Mouse (Mus musculus): Measurements from ENCODE around the gene 1810065E05Rik. TPM values are rescaled to one million over a fixed set of nuclear protein-coding genes. Genes with fewer than 3 reads are reported as not detected.

The 1810065E05Rik gene
- total and polyA plus RNA-seq, 3 experiments, result not detected

- no peaks in the 10 kb centered on the region for H3K36me3 ChIP-seq (replicated peaks in 1 of 2; ENCODE audit: control insufficient read depth in 1 of 2, insufficient read depth in 1 of 2, low read length in 1 of 2)
- in situ Hi-C loops (cut with MboI; ENCODE audit: low pct_ligation_motif_present, low pct_unique_long_range_greater_than_20kb, low sequenced_read_pairs) (no loop called here), dilution Hi-C loops (cut with MboI; ENCODE audit: extremely low pct_ligation_motif_present, extremely low pct_unique_long_range_greater_than_20kb, low sequenced_read_pairs) (no loop called here)
- H3K4me3 ChIP-seq (replicated peaks in 1 of 3; ENCODE audit: low read depth in 2 of 3, low read length in 2 of 3, poor library complexity in 1 of 3), result no peak overlapping the region
- no peak overlapping the region for H3K9ac ChIP-seq (ENCODE audit: insufficient read depth, low read depth)
- no peak for TF ChIP-seq RCOR1 (conservative IDR thresholded peaks at IDR 0.05; ENCODE audit: low read depth, low read length)
- no peak for TF ChIP-seq USF1 (IDR thresholded peaks at IDR 0.05; ENCODE audit: low read depth, low read length)
- no peak for TF ChIP-seq MAZ (IDR thresholded peaks at IDR 0.05; ENCODE audit: low read depth, low read length)
- TF ChIP-seq USF2 (conservative IDR thresholded peaks at IDR 0.05; ENCODE audit: low read depth, low read length), result no peak
- no peak for TF ChIP-seq POLR2AphosphoS2 (IDR thresholded peaks at IDR 0.05; ENCODE audit: low read depth, low read length)
- TF ChIP-seq SIN3A (IDR thresholded peaks at IDR 0.05; ENCODE audit: low read length), result no peak
- TF ChIP-seq MYC (IDR thresholded peaks at IDR 0.05; ENCODE audit: low read depth, low read length), result no peak
- no peak for TF ChIP-seq BHLHE40 (IDR thresholded peaks at IDR 0.05; ENCODE audit: low read depth, low read length)
- no peak for TF ChIP-seq EP300 (IDR thresholded peaks at IDR 0.05; ENCODE audit: low read length)
- TF ChIP-seq CHD2 (IDR thresholded peaks at IDR 0.05; ENCODE audit: low read length), result no peak
- TF ChIP-seq NRF1 (IDR thresholded peaks at IDR 0.05; ENCODE audit: low read depth, low read length), result no peak
- TF ChIP-seq UBTF (IDR thresholded peaks at IDR 0.05; ENCODE audit: low read depth, low read length), result no peak
- no peak for TF ChIP-seq E2F4 (IDR thresholded peaks at IDR 0.05; ENCODE audit: insufficient replicate concordance, low read depth, low read length)
- no peak for TF ChIP-seq ZC3H11A (IDR thresholded peaks at IDR 0.05; ENCODE audit: low read depth, low read length)
- no peak for TF ChIP-seq ETS1 (conservative IDR thresholded peaks at IDR 0.05; ENCODE audit: low read depth, low read length)
- no peak for TF ChIP-seq TBP (conservative IDR thresholded peaks at IDR 0.05; ENCODE audit: low read depth, low read length)
- no peak for TF ChIP-seq MEF2A (IDR thresholded peaks at IDR 0.05; ENCODE audit: borderline replicate concordance, low read depth, low read length)
- no peak for TF ChIP-seq KAT2A (IDR thresholded peaks at IDR 0.05; ENCODE audit: insufficient replicate concordance, low read length)
- no peaks in the 10 kb centered on the region for H3K4me1 ChIP-seq (ENCODE audit: control insufficient read depth in 1 of 2, insufficient read depth in 2 of 2)
- H3K79me2 ChIP-seq (replicated peaks; ENCODE audit: control insufficient read depth, extremely low read depth, insufficient read depth, poor library complexity, severe bottlenecking), result no peaks in the 10 kb centered on the region
- H3K4me2 ChIP-seq (ENCODE audit: insufficient read depth, low read depth, poor library complexity, severe bottlenecking), result no peak overlapping the region
- peaks cover 89% of the 10 kb centered on the region for H3K27me3 ChIP-seq (replicated peaks)
- peaks cover 2% of the 10 kb centered on the region for H3K9me3 ChIP-seq (replicated peaks; ENCODE audit: low read length)
- no peak for DNase-seq (ENCODE audit: extremely low read depth)
- H3K27ac ChIP-seq (ENCODE audit: insufficient read depth, low read depth), result no peak overlapping the region
Observed at GRCm38 (mm10) chr11:58379516-58379915, 41.4 kb upstream of the 1810065E05Rik start.

- Histone ChIP-seq H3K36me3 (replicated peaks in 1 of 2; ENCODE audit: control insufficient read depth in 1 of 2, insufficient read depth in 1 of 2, low read length in 1 of 2) (no peaks in the 10 kb centered on the region), H3K4me3 (replicated peaks in 1 of 3; ENCODE audit: low read depth in 2 of 3, low read length in 2 of 3, poor library complexity in 1 of 3) (no peak overlapping the region), H3K9me3 (replicated peaks; ENCODE audit: low read length) (no peaks in the 10 kb centered on the region), H3K27me3 (replicated peaks) (peaks cover 87% of the 10 kb centered on the region), H3K9ac (ENCODE audit: insufficient read depth, low read depth) (no peak overlapping the region), H3K79me2 (replicated peaks; ENCODE audit: control insufficient read depth, extremely low read depth, insufficient read depth, poor library complexity, severe bottlenecking) (no peaks in the 10 kb centered on the region), H3K4me1 (ENCODE audit: control insufficient read depth in 1 of 2, insufficient read depth in 2 of 2) (no peaks in the 10 kb centered on the region), H3K4me2 (ENCODE audit: insufficient read depth, low read depth, poor library complexity, severe bottlenecking) (no peak overlapping the region), H3K27ac (ENCODE audit: insufficient read depth, low read depth) (no peak overlapping the region)
- dilution Hi-C loops (cut with MboI; ENCODE audit: extremely low pct_ligation_motif_present, extremely low pct_unique_long_range_greater_than_20kb, low sequenced_read_pairs), result no loop called here
- in situ Hi-C loops (cut with MboI; ENCODE audit: low pct_ligation_motif_present, low pct_unique_long_range_greater_than_20kb, low sequenced_read_pairs), result no loop called here
- no peak for DNase-seq (ENCODE audit: extremely low read depth)
- no peak for TF ChIP-seq ZMIZ1 (IDR thresholded peaks at IDR 0.05; ENCODE audit: low read depth, low read length)
- TF ChIP-seq KAT2A (IDR thresholded peaks at IDR 0.05; ENCODE audit: insufficient replicate concordance, low read length), result no peak
- TF ChIP-seq JUN (IDR thresholded peaks at IDR 0.05; ENCODE audit: insufficient read depth, low read depth, low read length), result no peak
- no peak for TF ChIP-seq USF1 (IDR thresholded peaks at IDR 0.05; ENCODE audit: low read depth, low read length)
- no peak for TF ChIP-seq IRF4 (IDR thresholded peaks at IDR 0.05; ENCODE audit: low read depth, low read length)
- no peak for TF ChIP-seq SMC3 (IDR thresholded peaks at IDR 0.05; ENCODE audit: low read depth, low read length)
- TF ChIP-seq SIN3A (IDR thresholded peaks at IDR 0.05; ENCODE audit: low read length), result no peak
- TF ChIP-seq MAFK (IDR thresholded peaks at IDR 0.05; ENCODE audit: insufficient replicate concordance, low read length), result no peak
- TF ChIP-seq ZC3H11A (IDR thresholded peaks at IDR 0.05; ENCODE audit: low read depth, low read length), result no peak
- TF ChIP-seq POLR2A (IDR thresholded peaks at IDR 0.05; ENCODE audit: low read depth, low read length), result no peak
- TF ChIP-seq UBTF (IDR thresholded peaks at IDR 0.05; ENCODE audit: low read depth, low read length), result no peak
- no peak for TF ChIP-seq USF2 (conservative IDR thresholded peaks at IDR 0.05; ENCODE audit: low read depth, low read length)
- TF ChIP-seq E2F4 (IDR thresholded peaks at IDR 0.05; ENCODE audit: insufficient replicate concordance, low read depth, low read length), result no peak
- TF ChIP-seq MAZ (IDR thresholded peaks at IDR 0.05; ENCODE audit: low read depth, low read length), result no peak
Observed at GRCm38 (mm10) chr11:58382471-58382870, 38.4 kb upstream of the 1810065E05Rik start.
